Mouse (Mus musculus): ENCODE results near the gene Usp17lb. TPM values are rescaled to one million over a fixed set of nuclear protein-coding genes. Genes with fewer than 3 reads are reported as not detected.
"Not testable (repeated sequence)": the region's sequence is repeated elsewhere in the genome, so short reads cannot be mapped to it uniquely, and the experiment has no call there.

Usp17lb gene
- polyA plus RNA-seq (2016; fragmentation: Nextera tagmentation; extraction: Ambion mirVana): not detected in 2 replicates

DNA sequence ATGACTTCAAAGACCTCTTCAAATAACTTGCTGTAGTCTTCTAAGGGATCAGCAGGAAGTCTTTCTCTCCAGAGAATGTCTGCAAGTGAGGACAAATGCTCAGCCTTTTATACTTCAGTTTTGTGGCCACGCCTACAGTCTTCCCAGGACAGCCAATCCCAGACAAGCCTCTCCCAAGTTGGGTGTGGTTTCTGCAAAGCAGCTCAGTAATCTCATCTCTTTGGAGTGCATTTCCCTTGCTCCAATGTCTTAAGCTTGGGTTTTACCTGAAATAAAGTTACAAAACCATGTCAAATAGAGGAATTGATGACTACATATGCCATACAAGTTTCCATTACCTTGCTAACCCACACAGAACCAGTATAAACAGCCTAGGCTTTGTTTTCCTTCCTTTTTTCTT is at the start of gene Usp17lb:
Gene Usp17lb (minus strand): TSS at position 101 of the 400 bp plus-strand sequence.
- H3K4me1 ChIP-seq: no peaks in the 10 kb centered on the region
- H3K4me2 ChIP-seq (replicated peaks): no peak within 1 kb of the TSS
- no peaks in the 10 kb centered on the region for H3K36me3 ChIP-seq
- 76% methylated on average over 1 of the region's 1 CpGs for WGBS
- H3K27me3 ChIP-seq: no peaks in the 10 kb centered on the region
- H3K9ac ChIP-seq: no peak within 1 kb of the TSS
- H3K9me3 ChIP-seq: no peaks in the 10 kb centered on the region
- no peak for ATAC-seq (ENCODE audit: insufficient number of reproducible peaks, insufficient read depth, low FRiP score, low TSS enrichment)
- H3K4me3 ChIP-seq: no peak within 1 kb of the TSS
- no peak within 1 kb of the TSS for H3K27ac ChIP-seq

DNA sequence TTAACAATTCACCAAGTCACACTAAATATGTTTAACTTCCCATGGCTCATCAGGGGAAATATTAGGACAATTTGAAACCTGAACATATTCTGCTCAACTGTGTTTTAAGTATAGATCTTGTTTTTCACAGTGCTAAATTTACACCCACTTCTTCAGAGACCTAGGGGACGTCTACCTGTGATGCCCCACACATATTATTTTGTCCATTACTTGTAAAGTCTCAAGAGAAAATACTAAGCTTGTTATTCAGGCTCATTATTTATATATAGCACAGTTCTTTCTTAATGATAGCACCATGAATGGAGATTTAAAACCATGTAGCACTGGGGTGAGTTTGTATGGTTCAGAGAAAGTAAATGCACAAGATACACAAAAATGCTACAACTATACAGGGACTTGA is 35.3 kb upstream of the Usp17lb start, which contains the start of gene Olfr665:
Gene Olfr665 (plus strand): TSS at position 301 of the 400 bp plus-strand sequence.
- no peaks in the 10 kb centered on the region for H3K9me3 ChIP-seq
- WGBS: 60% methylated on average over 1 of the region's 1 CpGs
- ATAC-seq (ENCODE audit: insufficient number of reproducible peaks, insufficient read depth, low FRiP score, low TSS enrichment): no peak
- no peaks in the 10 kb centered on the region for H3K36me3 ChIP-seq
- H3K4me3 ChIP-seq: no peak within 1 kb of the TSS
- H3K9ac ChIP-seq: no peak within 1 kb of the TSS
- no peaks in the 10 kb centered on the region for H3K27me3 ChIP-seq
- no peak within 1 kb of the TSS for H3K4me2 ChIP-seq (replicated peaks)
- H3K4me1 ChIP-seq: no peaks in the 10 kb centered on the region
- no peak within 1 kb of the TSS for H3K27ac ChIP-seq

DNA sequence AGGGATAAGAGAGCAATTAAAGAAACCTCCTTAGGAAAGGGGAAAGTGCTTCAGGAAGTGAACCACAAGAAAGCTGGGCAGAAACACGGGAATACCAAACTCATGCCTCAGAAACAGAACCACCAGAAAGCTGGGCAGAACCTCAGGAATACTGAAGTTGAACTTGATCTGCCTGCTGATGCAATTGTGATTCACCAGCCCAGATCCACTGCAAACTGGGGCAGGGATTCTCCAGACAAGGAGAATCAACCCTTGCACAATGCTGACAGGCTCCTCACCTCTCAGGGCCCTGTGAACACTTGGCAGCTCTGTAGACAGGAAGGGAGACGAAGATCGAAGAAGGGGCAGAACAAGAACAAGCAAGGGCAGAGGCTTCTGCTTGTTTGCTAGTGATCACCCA is 19.0 kb upstream of the Usp17lb start:
- Histone ChIP-seq H3K9me3 (no peaks in the 10 kb centered on the region), H3K4me3 (no peak overlapping the region), H3K9ac (no peak overlapping the region), H3K27me3 (no peaks in the 10 kb centered on the region), H3K4me1 (no peaks in the 10 kb centered on the region), H3K4me2 (replicated peaks) (no peak overlapping the region), H3K27ac (no peak overlapping the region), H3K36me3 (no peaks in the 10 kb centered on the region)
- 72% methylated on average over 3 of the region's 3 CpGs for whole genome bisulfite sequencing
- ATAC-seq (ENCODE audit: insufficient number of reproducible peaks, insufficient read depth, low FRiP score, low TSS enrichment): no peak

DNA sequence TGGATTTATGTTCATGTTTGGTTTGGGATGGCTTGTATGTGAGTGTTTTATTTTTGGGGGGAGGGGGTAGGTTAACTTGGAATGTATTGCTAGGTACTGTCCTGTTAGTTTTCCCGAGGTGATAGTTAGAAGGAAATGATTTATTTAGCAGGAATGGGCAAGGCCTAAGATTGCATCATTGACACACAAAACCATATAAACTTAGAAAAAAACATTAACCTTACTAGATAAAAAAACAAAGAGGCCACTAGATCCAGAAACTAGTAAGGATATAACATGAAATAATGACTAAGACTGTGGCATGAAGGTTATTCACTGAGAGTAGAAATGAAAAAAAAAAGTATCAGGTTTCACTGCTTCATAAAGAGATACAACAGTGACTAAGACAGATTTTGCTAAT is 15.3 kb upstream of the Usp17lb start:
- no peaks in the 10 kb centered on the region for H3K27me3 ChIP-seq
- H3K36me3 ChIP-seq: no peaks in the 10 kb centered on the region
- no peak for ATAC-seq (ENCODE audit: insufficient number of reproducible peaks, insufficient read depth, low FRiP score, low TSS enrichment)
- no peaks in the 10 kb centered on the region for H3K4me1 ChIP-seq
- no peak overlapping the region for H3K4me3 ChIP-seq
- H3K9ac ChIP-seq: no peak overlapping the region
- H3K9me3 ChIP-seq: no peaks in the 10 kb centered on the region
- H3K27ac ChIP-seq: no peak overlapping the region
- no peak overlapping the region for H3K4me2 ChIP-seq (replicated peaks)
- 88% methylated on average over 1 of the region's 1 CpGs for WGBS

DNA sequence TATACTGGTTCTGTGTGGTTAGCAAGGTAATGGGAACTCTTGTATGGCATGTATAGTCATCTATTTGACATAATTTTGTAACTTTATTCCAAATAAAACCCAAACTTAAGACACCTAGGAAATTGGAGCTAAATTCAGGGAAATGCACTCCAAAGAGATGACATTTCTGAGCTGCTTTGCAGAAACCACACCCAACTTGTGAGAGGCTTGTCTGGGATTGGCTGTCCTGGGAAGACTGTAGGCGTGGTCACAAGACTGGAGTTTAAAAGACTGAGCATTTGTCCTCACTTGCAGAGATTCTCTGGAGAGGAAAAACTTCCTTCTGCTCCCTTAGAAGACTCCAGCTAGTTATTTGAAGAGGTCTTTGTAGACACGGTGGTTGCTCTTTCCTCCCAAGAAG is 14.3 kb upstream of the Usp17lb start, which contains the start of gene Usp17la:
Gene Usp17la (plus strand): TSS at position 301 of the 400 bp plus-strand sequence.
- H3K4me1 ChIP-seq; H3K27me3 ChIP-seq; H3K27ac ChIP-seq; ATAC-seq (ENCODE audit: insufficient number of reproducible peaks, insufficient read depth, low FRiP score, low TSS enrichment); H3K4me3 ChIP-seq; H3K36me3 ChIP-seq; H3K4me2 ChIP-seq (replicated peaks); H3K9ac ChIP-seq; H3K9me3 ChIP-seq: not testable (repeated sequence)
- 80% methylated on average over 2 of the region's 2 CpGs for WGBS

GRCm38 (mm10) chr7:104855248-104855750 is 12.9 kb upstream of the Usp17lb start:
- no peak overlapping the region for H3K9ac ChIP-seq
- H3K4me1 ChIP-seq: no peaks in the 10 kb centered on the region
- no peak overlapping the region for H3K27ac ChIP-seq
- no peak for ATAC-seq (ENCODE audit: insufficient number of reproducible peaks, insufficient read depth, low FRiP score, low TSS enrichment)
- 83% methylated on average over 3 of the region's 3 CpGs for WGBS
- H3K4me3 ChIP-seq: no peak overlapping the region
- H3K4me2 ChIP-seq (replicated peaks): no peak overlapping the region
- no peaks in the 10 kb centered on the region for H3K27me3 ChIP-seq
- no peaks in the 10 kb centered on the region for H3K9me3 ChIP-seq
- H3K36me3 ChIP-seq: no peaks in the 10 kb centered on the region

GRCm38 (mm10) chr7:104851546-104851945 is 9.1 kb upstream of the Usp17lb start:
- not testable (repeated sequence) for H3K4me2 ChIP-seq (replicated peaks); H3K27me3 ChIP-seq; H3K9ac ChIP-seq; H3K27ac ChIP-seq; H3K4me1 ChIP-seq; ATAC-seq (ENCODE audit: insufficient number of reproducible peaks, insufficient read depth, low FRiP score, low TSS enrichment); H3K4me3 ChIP-seq; H3K9me3 ChIP-seq; H3K36me3 ChIP-seq
- WGBS: 50% methylated on average over 2 of the region's 2 CpGs

GRCm38 (mm10) chr7:104843731-104844287 is 1.4 kb upstream of the Usp17lb start:
- Histone ChIP-seq H3K4me3 (no peak overlapping the region), H3K36me3 (no peaks in the 10 kb centered on the region), H3K4me1 (no peaks in the 10 kb centered on the region), H3K4me2 (replicated peaks) (no peak overlapping the region), H3K27ac (no peak overlapping the region), H3K27me3 (no peaks in the 10 kb centered on the region), H3K9ac (no peak overlapping the region), H3K9me3 (no peaks in the 10 kb centered on the region)
- no peak for ATAC-seq (ENCODE audit: insufficient number of reproducible peaks, insufficient read depth, low FRiP score, low TSS enrichment)
- 76% methylated on average over 1 of the region's 1 CpGs for WGBS

DNA sequence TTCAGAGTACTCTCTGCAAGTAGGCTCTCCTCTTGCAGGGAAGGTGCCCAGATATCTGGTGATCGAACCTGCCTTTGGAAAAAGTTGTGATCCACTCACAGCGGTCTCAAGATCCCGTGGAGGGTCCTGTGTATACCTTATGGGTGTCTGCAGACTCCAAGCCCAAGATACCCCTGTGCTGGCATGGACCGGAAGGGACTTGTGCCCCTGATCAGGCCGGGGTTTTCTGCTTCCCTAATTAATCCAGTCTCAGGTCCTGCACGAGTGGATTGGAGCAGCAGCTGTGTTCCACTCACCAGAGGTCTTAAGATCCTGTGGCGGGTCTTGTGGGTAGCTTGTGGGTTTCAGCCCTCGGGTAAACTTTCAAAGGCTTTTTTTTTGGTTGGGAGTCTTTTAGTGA is 32.1 kb downstream of the Usp17lb start:
- H3K4me3 ChIP-seq; H3K9me3 ChIP-seq; ATAC-seq (ENCODE audit: insufficient number of reproducible peaks, insufficient read depth, low FRiP score, low TSS enrichment): not testable (repeated sequence)

DNA sequence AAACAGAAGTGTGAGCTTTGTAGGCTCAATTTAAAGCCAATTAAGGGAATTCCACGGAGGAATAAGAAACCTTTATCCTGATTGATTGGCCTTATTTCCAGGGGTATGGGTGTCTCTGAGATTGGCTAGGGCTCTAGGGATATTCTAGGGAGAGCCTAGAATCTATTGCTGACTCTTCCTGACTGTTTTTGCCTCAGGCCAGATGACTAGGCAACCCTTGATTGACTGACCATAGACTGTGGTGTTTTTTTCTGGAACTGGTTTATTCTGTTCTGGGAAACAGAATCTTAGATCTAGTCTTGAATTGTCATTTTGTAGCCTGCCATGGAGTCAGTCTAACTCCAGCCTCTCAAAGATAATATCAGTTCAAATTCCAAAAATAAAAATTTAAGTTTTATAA is 51.6 kb downstream of the Usp17lb start:
- H3K27ac ChIP-seq: no peak overlapping the region
- WGBS: 73% methylated on average over 1 of the region's 1 CpGs
- ATAC-seq (ENCODE audit: insufficient number of reproducible peaks, insufficient read depth, low FRiP score, low TSS enrichment): no peak
- H3K4me2 ChIP-seq (replicated peaks): no peak overlapping the region
- no peaks in the 10 kb centered on the region for H3K27me3 ChIP-seq
- no peak overlapping the region for H3K4me3 ChIP-seq
- H3K36me3 ChIP-seq: no peaks in the 10 kb centered on the region
- H3K4me1 ChIP-seq: no peaks in the 10 kb centered on the region
- no peaks in the 10 kb centered on the region for H3K9me3 ChIP-seq
- no peak overlapping the region for H3K9ac ChIP-seq

More for the DNA sequence above, 32.1 kb downstream of the Usp17lb start:
- H3K9ac ChIP-seq; H3K27ac ChIP-seq; H3K36me3 ChIP-seq; H3K4me1 ChIP-seq; H3K27me3 ChIP-seq; H3K4me2 ChIP-seq (replicated peaks): not testable (repeated sequence)
- 80% methylated on average over 8 of the region's 8 CpGs for WGBS

Data from embryonic facial prominence, embryonic 12.5 days (tissue).